Comparison of ENCODE assay signal across 10 mouse cellular contexts in the genomic region with DNA sequence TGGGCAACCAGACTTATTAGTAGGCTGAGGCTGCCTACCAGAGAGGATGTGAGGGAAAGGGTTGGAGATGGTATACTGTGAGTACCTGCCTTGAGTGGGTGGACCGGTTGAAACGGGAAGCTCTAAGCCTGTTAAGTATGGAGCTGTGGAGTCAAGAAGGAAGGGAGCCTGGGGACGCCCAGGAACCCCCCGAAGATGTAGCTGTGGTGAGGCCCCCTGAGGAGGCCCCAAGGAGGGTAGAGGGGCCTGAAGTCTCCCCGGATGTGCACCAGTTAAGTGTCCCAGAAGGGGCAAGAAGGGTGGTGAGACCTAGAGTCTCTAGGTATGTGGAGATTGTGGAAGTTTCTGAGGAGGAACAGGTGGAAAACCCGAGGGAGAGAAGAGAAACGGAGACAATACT. TPM values are rescaled to one million over a fixed set of nuclear protein-coding genes. Genes with fewer than 3 reads are reported as not detected.
DNase-seq lines count a peak whose midpoint lies in the region; ATAC-seq and TF ChIP-seq lines count a peak whose summit lies in the region.
"Had no signal": no experiment of that assay in that cellular context is flagged by ENCODE, and none has a peak within 500 bp of the region (broad histone marks: within the 10 kb centered on the region; RNA-seq: fewer than 3 reads in every experiment).

No protein-coding gene starts in this region.

- DNase-seq in heart, embryonic 10.5 days (ENCODE audit: low spot score): no peak
- no peak for DNase-seq in heart, postnatal 14 days
- DNase-seq in lung, postnatal 0 days (ENCODE audit: low spot score): no peak
- DNase-seq in hindbrain, embryonic 14.5 days (ENCODE audit: low spot score): no peak
- DNase-seq in frontal cortex, postnatal 14 days (ENCODE audit: low spot score in 2 of 2): no peak

- no peaks in the 10 kb centered on the region for H3K9me3 ChIP-seq in heart, embryonic 10.5 days
- no peaks in the 10 kb centered on the region for H3K9me3 ChIP-seq in lung, embryonic 15.5 days
- H3K9me3 ChIP-seq in lung, postnatal 0 days (ENCODE audit: low read length): no peaks in the 10 kb centered on the region
- H3K9me3 ChIP-seq in hindbrain, embryonic 14.5 days (ENCODE audit: control insufficient read depth, low read length): no peaks in the 10 kb centered on the region
- no peaks in the 10 kb centered on the region for H3K9me3 ChIP-seq in neural tube, embryonic 13.5 days

- 0 out of 2 replicates have a peak, but pooled peaks have one; percentile 11 for ATAC-seq in lung, embryonic 15.5 days (ENCODE audit: borderline replicate concordance, extremely low read depth, low FRiP score, low TSS enrichment)
- ATAC-seq in lung, postnatal 0 days: no peak
- ATAC-seq in hindbrain, embryonic 14.5 days (ENCODE audit: low FRiP score): peak; percentile 17; the same call in 1 of the 2 replicates
- 0 out of 2 replicates have a peak, but pooled peaks have one; percentile 15 for ATAC-seq in neural tube, embryonic 13.5 days (ENCODE audit: low read depth)
- no peak for ATAC-seq in granulocyte monocyte progenitor cell, adult 5-6 weeks (replicated peaks; ENCODE audit: poor library complexity, severe bottlenecking)

- H3K27me3 ChIP-seq in heart, embryonic 10.5 days (ENCODE audit: insufficient read depth, poor library complexity, severe bottlenecking): peaks cover 18% of the 10 kb centered on the region
- H3K27me3 ChIP-seq in lung, embryonic 15.5 days: peaks cover 9% of the 10 kb centered on the region; the same call in 1 of the 2 replicates
- H3K27me3 ChIP-seq in lung, postnatal 0 days (replicated peaks; ENCODE audit: insufficient read depth, low read length): no peaks in the 10 kb centered on the region
- H3K27me3 ChIP-seq in hindbrain, embryonic 14.5 days (ENCODE audit: control insufficient read depth, insufficient read depth, low read length): peaks cover 9% of the 10 kb centered on the region
- peaks cover 22% of the 10 kb centered on the region for H3K27me3 ChIP-seq in neural tube, embryonic 13.5 days

- H3K4me2 ChIP-seq in lung, embryonic 15.5 days: peak overlapping the region; percentile 57; the same call in 1 of the 2 replicates
- no peak overlapping the region for H3K4me2 ChIP-seq in lung, postnatal 0 days (replicated peaks; ENCODE audit: low read depth, low read length)
- peak overlapping the region; percentile 84 for H3K4me2 ChIP-seq in hindbrain, embryonic 14.5 days (replicated peaks)
- H3K4me2 ChIP-seq in neural tube, embryonic 13.5 days: peak overlapping the region; percentile 79

- no peak overlapping the region for H3K27ac ChIP-seq in heart, embryonic 10.5 days
- no peak overlapping the region for H3K27ac ChIP-seq in lung, embryonic 15.5 days
- no peak overlapping the region for H3K27ac ChIP-seq in lung, postnatal 0 days (ENCODE audit: low read length)
- H3K27ac ChIP-seq in hindbrain, embryonic 14.5 days: no peak overlapping the region
- H3K27ac ChIP-seq in neural tube, embryonic 13.5 days (replicated peaks): no peak overlapping the region

- TF ChIP-seq CTCF in lung, postnatal 0 days (IDR thresholded peaks at IDR 0.05): no peak

- no peak for TF ChIP-seq EP300 in lung, postnatal 0 days (IDR thresholded peaks at IDR 0.05)

- H3K9ac ChIP-seq in lung, embryonic 15.5 days: no peak overlapping the region
- H3K9ac ChIP-seq in lung, postnatal 0 days (replicated peaks; ENCODE audit: low read depth): no peak overlapping the region
- H3K9ac ChIP-seq in hindbrain, embryonic 14.5 days: no peak overlapping the region
- H3K9ac ChIP-seq in neural tube, embryonic 13.5 days: no peak overlapping the region

- 64% methylated on average over 7 of the region's 7 CpGs for WGBS in heart, embryonic 10.5 days
- WGBS in lung, embryonic 15.5 days: 75% methylated on average over 7 of the region's 7 CpGs
- 71% methylated on average over 7 of the region's 7 CpGs for WGBS in lung, postnatal 0 days
- WGBS in hindbrain, embryonic 14.5 days: 83% methylated on average over 7 of the region's 7 CpGs
- 80% methylated on average over 7 of the region's 7 CpGs for WGBS in neural tube, embryonic 13.5 days

- H3K4me3 ChIP-seq in heart, embryonic 10.5 days: peak overlapping the region; percentile 67; the same call in 1 of the 2 replicates
- H3K4me3 ChIP-seq in lung, embryonic 15.5 days: no peak overlapping the region
- H3K4me3 ChIP-seq in lung, postnatal 0 days (ENCODE audit: low read depth, low read length): no peak overlapping the region
- no peak overlapping the region for H3K4me3 ChIP-seq in hindbrain, embryonic 14.5 days (replicated peaks; ENCODE audit: low read length)
- no peak overlapping the region for H3K4me3 ChIP-seq in neural tube, embryonic 13.5 days
- H3K4me3 ChIP-seq: megakaryocyte, embryonic 14.5 days had no signal

- H3K4me1 ChIP-seq in heart, embryonic 10.5 days: no peaks in the 10 kb centered on the region; the same call in 1 of the 2 replicates
- no peaks in the 10 kb centered on the region for H3K4me1 ChIP-seq in lung, embryonic 15.5 days
- H3K4me1 ChIP-seq in lung, postnatal 0 days (ENCODE audit: insufficient read depth, low read depth, low read length): no peaks in the 10 kb centered on the region
- H3K4me1 ChIP-seq in hindbrain, embryonic 14.5 days (replicated peaks; ENCODE audit: control insufficient read depth, insufficient read depth, low read length): no peaks in the 10 kb centered on the region
- peaks cover 12% of the 10 kb centered on the region for H3K4me1 ChIP-seq in neural tube, embryonic 13.5 days (replicated peaks)
- H3K4me1 ChIP-seq: megakaryocyte, embryonic 14.5 days had no signal

- intact Hi-C loops in heart, postnatal 14 days (cut with DNase I): no loop called here

- H3K36me3 ChIP-seq in heart, embryonic 10.5 days: no peaks in the 10 kb centered on the region
- no peaks in the 10 kb centered on the region for H3K36me3 ChIP-seq in lung, embryonic 15.5 days
- no peaks in the 10 kb centered on the region for H3K36me3 ChIP-seq in lung, postnatal 0 days (ENCODE audit: insufficient read depth, low read length)
- no peaks in the 10 kb centered on the region for H3K36me3 ChIP-seq in hindbrain, embryonic 14.5 days (replicated peaks; ENCODE audit: control insufficient read depth, insufficient read depth)
- H3K36me3 ChIP-seq in neural tube, embryonic 13.5 days: no peaks in the 10 kb centered on the region

RNA-seq across cellular contexts. Expression of gene Ano5, which starts 0.7 kb away (rescaled TPM):
- 0.20 and 0.33 TPM in 2 replicates for polyA plus RNA-seq in heart, embryonic 10.5 days (2016; fragmentation: Nextera tagmentation; extraction: Ambion mirVana)
- under 1 TPM in 1 of 2 experiments, not detected in 1; 0.05 TPM for total RNA-seq in heart, postnatal 14 days (2021)
- polyA plus RNA-seq in lung, embryonic 15.5 days (2015; fragmentation: Nextera tagmentation; extraction: Ambion mirVana): 0.05 TPM in 1 of 2 replicates, not detected in the other
- polyA plus RNA-seq in lung, postnatal 0 days (2015; fragmentation: Nextera tagmentation; extraction: Ambion mirVana): 0.07 TPM in 2 replicates
- 1.4 and 1.5 TPM in 2 replicates for polyA plus RNA-seq in hindbrain, embryonic 14.5 days (2014; fragmentation: Nextera tagmentation; extraction: Ambion mirVana)
- 0.64 and 0.90 TPM in 2 replicates for polyA plus RNA-seq in neural tube, embryonic 13.5 days (2015; fragmentation: Nextera tagmentation; extraction: Ambion mirVana)
- total RNA-seq in granulocyte monocyte progenitor cell, adult 5-6 weeks (2014; fragmentation: Nextera tagmentation): not detected in 2 replicates
- total RNA-seq in granulocyte monocyte progenitor cell, adult 5-6 weeks (2017): not detected in 2 replicates
- polyA plus RNA-seq: limb, embryonic 11.5 days had no signal

Comparison
In these comparisons a context has a peak if more than half of its experiments do, and no peak if none do; other contexts are left out.
1. ATAC-seq: peak in lung, embryonic 15.5 days (single experiment), hindbrain, embryonic 14.5 days (single experiment) and neural tube, embryonic 13.5 days (single experiment); none in lung, postnatal 0 days (single experiment) and granulocyte monocyte progenitor cell, adult 5-6 weeks (single experiment).